Mouse (Mus musculus) ovary, adult 18-20 months (tissue): ENCODE results near the gene Prickle4.
"Not testable (repeated sequence)": the region's sequence is repeated elsewhere in the genome, so short reads cannot be mapped to it uniquely, and the experiment has no call there.

Experiments
- DNase-seq: peaks from one replicate; pipeline ENCODE4 v3.0.0; 2022; ENCODE audit warnings: low spot score, mixed read lengths

Gene Prickle4

GRCm38 (mm10) chr17:47669166-47669565, 25.4 kb downstream of the Prickle4 start:
- DNase-seq = no peak

GRCm38 (mm10) chr17:47664474-47664873, 30.1 kb downstream of the Prickle4 start:
- DNase-seq = no peak

GRCm38 (mm10) chr17:47663009-47663713, 31.4 kb downstream of the Prickle4 start:
- DNase-seq = no peak

GRCm38 (mm10) chr17:47658741-47659243, 35.7 kb downstream of the Prickle4 start:
- DNase-seq = no peak

GRCm38 (mm10) chr17:47657901-47658300, 36.6 kb downstream of the Prickle4 start:
- no peak for DNase-seq

- DNase-seq = no peak
Measured at GRCm38 (mm10) chr17:47655697-47656096, 38.8 kb downstream of the Prickle4 start.

- not testable (repeated sequence) for DNase-seq
Measured at GRCm38 (mm10) chr17:47654346-47654745, 40.2 kb downstream of the Prickle4 start.

GRCm38 (mm10) chr17:47651953-47652352, 42.6 kb downstream of the Prickle4 start:
- no peak for DNase-seq

- no peak for DNase-seq
Measured at GRCm38 (mm10) chr17:47648966-47649365, 45.6 kb downstream of the Prickle4 start.

GRCm38 (mm10) chr17:47646683-47647082, 47.9 kb downstream of the Prickle4 start:
- DNase-seq = no peak

- DNase-seq = no peak
Measured at GRCm38 (mm10) chr17:47642992-47643391, 51.5 kb downstream of the Prickle4 start.
